Mouse (Mus musculus) lung, adult 2 months (tissue): ENCODE measurements around the gene Trpm6.

Experiments used
- CTCF ChIP-seq: fragments of 200-500 bp; IDR thresholded peaks from 2 replicates; pipeline ENCODE4 v1.5.1; 2011; ENCODE audit warnings: mild to moderate bottlenecking, low read length, control low read depth; ENCODE audit not compliant: insufficient read depth
- POLR2A ChIP-seq: fragments of 200-500 bp; IDR thresholded peaks from 2 replicates; pipeline ENCODE4 v1.6.1; 2011; ENCODE audit warnings: low read depth, mild to moderate bottlenecking, control low read depth, low read length, borderline replicate concordance; ENCODE audit errors: extremely low read depth

DNA sequence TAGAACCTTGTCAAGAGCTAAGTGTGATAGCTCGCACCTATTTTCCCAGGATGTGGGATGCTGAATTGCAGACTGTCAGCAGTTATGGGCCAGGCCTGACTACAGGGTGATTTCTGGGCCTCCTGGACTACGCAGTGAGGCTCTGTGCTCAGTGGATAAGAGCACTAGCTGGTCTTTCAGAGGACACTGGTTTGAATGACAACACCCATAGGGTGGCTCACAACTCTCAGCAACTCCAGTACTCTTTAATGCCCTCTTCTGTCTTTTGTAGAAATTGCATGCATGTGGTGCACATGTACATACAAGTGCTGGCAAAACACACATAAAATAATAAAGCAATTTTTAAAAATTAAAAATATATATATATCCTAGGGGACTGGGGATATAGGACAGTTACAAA, 24.6 kb upstream of the Trpm6 start:
- TF ChIP-seq CTCF (no peak), POLR2A (no peak)
